Mouse (Mus musculus) lung, postnatal 0 days (tissue): ENCODE data around the gene Tshr. TPM values are rescaled to one million over a fixed set of nuclear protein-coding genes. Genes with fewer than 3 reads are reported as not detected.
A peak's percentile ranks its signal among the peaks of the same experiment; 100 is the strongest.

Experiments used
- ATAC-seq: fragments of 200-750 bp; cut with Nextera tagmentation; 2 replicates; pipeline ENCODE4 v1.8.0; 2017; ENCODE audit warnings: moderate library complexity
- DNase-seq: peaks from one replicate; pipeline ENCODE4 v3.0.0-alpha.2; 2016; ENCODE audit warnings: low spot score
- H3K27ac ChIP-seq: fragments of 300-500 bp; sonication (generic); 2 replicates; pipeline ENCODE4 v1.5.1; 2014; ENCODE audit warnings: antibody characterized with exemption, mild to moderate bottlenecking, low read length, mixed read lengths
- H3K27me3 ChIP-seq: fragments of 300-500 bp; sonication (generic); replicated peaks from 2 replicates; pipeline ENCODE4 v1.6.1; 2014; ENCODE audit warnings: low read length, mixed read lengths; ENCODE audit not compliant: insufficient read depth
- H3K36me3 ChIP-seq: fragments of 300-500 bp; sonication (generic); 2 replicates; pipeline ENCODE4 v1.6.1; 2014; ENCODE audit warnings: low read length, mixed read lengths; ENCODE audit not compliant: insufficient read depth
- H3K4me1 ChIP-seq: fragments of 300-500 bp; sonication (generic); 2 replicates; pipeline ENCODE4 v1.6.1; 2014; ENCODE audit warnings: antibody characterized with exemption, low read depth, low read length, mixed read lengths; ENCODE audit not compliant: insufficient read depth
- H3K4me2 ChIP-seq: fragments of 300-500 bp; sonication (generic); replicated peaks from 2 replicates; pipeline ENCODE4 v1.6.1; 2014; ENCODE audit warnings: low read depth, mild to moderate bottlenecking, low read length, moderate library complexity, mixed read lengths
- H3K4me3 ChIP-seq: fragments of 300-500 bp; sonication (generic); 2 replicates; pipeline ENCODE4 v1.5.1; 2014; ENCODE audit warnings: low read depth, low read length
- H3K9ac ChIP-seq: fragments of 300-500 bp; sonication (generic); replicated peaks from 2 replicates; pipeline ENCODE4 v1.6.1; 2014; ENCODE audit warnings: low read depth, mild to moderate bottlenecking
- H3K9me3 ChIP-seq: fragments of 300-500 bp; sonication (generic); 2 replicates; pipeline ENCODE4 v1.6.1; 2016; ENCODE audit warnings: low read length, mixed read lengths
- CTCF ChIP-seq: IDR thresholded peaks from 2 replicates; pipeline ENCODE4 v1.5.1; 2016; ENCODE audit warnings: antibody characterized with exemption, mild to moderate bottlenecking
- EP300 ChIP-seq: IDR thresholded peaks from 2 replicates; pipeline ENCODE4 v1.6.1; 2016; ENCODE audit warnings: antibody characterized with exemption, mild to moderate bottlenecking, control low read depth
- WGBS: fragments of 180-500 bp; shearing (Covaris S2); extraction: QIAGEN DNeasy Blood & Tissue Kit; methylation state at CpG from one replicate; pipeline ENCODE4 v1.1.7; 2014; 5-methylcytosine and 5-hydroxymethylcytosine counted together
- polyA plus RNA-seq: library from polyadenylated mRNA; unstranded; fragments of >200 nt; fragmentation: Nextera tagmentation; extraction: Ambion mirVana; gene quantifications from 2 replicates; pipeline ENCODE4 v1.2.1, GENCODE M21; 2015

Tshr gene
- polyA plus RNA-seq, 1 experiment from 2014 or later = 0.17 TPM

GRCm38 (mm10) chr12:91567145-91567544, 182.8 kb downstream of the Tshr start:
- ATAC-seq (no peak), DNase-seq (no peak)
- peaks cover 20% of the 10 kb centered on the region for H3K36me3 ChIP-seq
- no peaks in the 10 kb centered on the region for H3K4me1 ChIP-seq
- no peaks in the 10 kb centered on the region for H3K9me3 ChIP-seq
- WGBS = 94% methylated on average over 4 of the region's 4 CpGs
- TF ChIP-seq EP300 = no peak
- TF ChIP-seq CTCF = no peak
- H3K9ac ChIP-seq = no peak overlapping the region
- H3K27ac ChIP-seq = no peak overlapping the region
- H3K4me3 ChIP-seq = no peak overlapping the region
- H3K4me2 ChIP-seq = no peak overlapping the region
- no peaks in the 10 kb centered on the region for H3K27me3 ChIP-seq

GRCm38 (mm10) chr12:91569255-91569654, 184.9 kb downstream of the Tshr start:
- H3K4me2 ChIP-seq = no peak overlapping the region
- no peaks in the 10 kb centered on the region for H3K9me3 ChIP-seq
- no peak overlapping the region for H3K27ac ChIP-seq
- H3K9ac ChIP-seq = no peak overlapping the region
- H3K4me3 ChIP-seq = no peak overlapping the region
- H3K36me3 ChIP-seq = peaks cover 20% of the 10 kb centered on the region
- DNase-seq = no peak
- ATAC-seq = no peak
- TF ChIP-seq EP300 = no peak
- no peak for TF ChIP-seq CTCF
- 85% methylated on average over 3 of the region's 3 CpGs for WGBS
- no peaks in the 10 kb centered on the region for H3K27me3 ChIP-seq
- H3K4me1 ChIP-seq = no peaks in the 10 kb centered on the region

GRCm38 (mm10) chr12:91571708-91572107, 187.3 kb downstream of the Tshr start:
- H3K4me1 ChIP-seq = no peaks in the 10 kb centered on the region
- H3K4me3 ChIP-seq = no peak overlapping the region
- no peak overlapping the region for H3K4me2 ChIP-seq
- no peak overlapping the region for H3K27ac ChIP-seq
- WGBS = 90% methylated on average over 2 of the region's 2 CpGs
- TF ChIP-seq CTCF (no peak), EP300 (no peak)
- peaks cover 26% of the 10 kb centered on the region for H3K36me3 ChIP-seq
- no peak overlapping the region for H3K9ac ChIP-seq
- DNase-seq = no peak
- ATAC-seq = no peak
- no peaks in the 10 kb centered on the region for H3K9me3 ChIP-seq
- H3K27me3 ChIP-seq = no peaks in the 10 kb centered on the region

GRCm38 (mm10) chr12:91579665-91580064, 195.3 kb downstream of the Tshr start:
- ATAC-seq = no peak
- TF ChIP-seq CTCF (no peak), EP300 (no peak)
- WGBS = 90% methylated on average over 2 of the region's 2 CpGs
- DNase-seq = no peak
- H3K4me3 ChIP-seq = no peak overlapping the region
- no peaks in the 10 kb centered on the region for H3K9me3 ChIP-seq
- no peak overlapping the region for H3K4me2 ChIP-seq
- no peak overlapping the region for H3K9ac ChIP-seq
- H3K27me3 ChIP-seq = no peaks in the 10 kb centered on the region
- H3K4me1 ChIP-seq = no peaks in the 10 kb centered on the region
- no peak overlapping the region for H3K27ac ChIP-seq
- H3K36me3 ChIP-seq = peaks cover 6% of the 10 kb centered on the region; the same call in 1 of the 2 replicates

- Histone ChIP-seq H3K27me3 (no peaks in the 10 kb centered on the region), H3K36me3 (no peaks in the 10 kb centered on the region), H3K27ac (no peak overlapping the region), H3K9ac (no peak overlapping the region), H3K4me3 (no peak overlapping the region), H3K4me1 (no peaks in the 10 kb centered on the region), H3K4me2 (no peak overlapping the region), H3K9me3 (no peaks in the 10 kb centered on the region)
- peak; percentile 35 for DNase-seq
- 55% methylated on average over 6 of the region's 6 CpGs for WGBS
- TF ChIP-seq EP300 = no peak
- no peak for TF ChIP-seq CTCF
- no peak for ATAC-seq
Observed at GRCm38 (mm10) chr12:91581204-91582070, 197.1 kb downstream of the Tshr start.

GRCm38 (mm10) chr12:91582362-91583002, 198.1 kb downstream of the Tshr start:
- no peak overlapping the region for H3K27ac ChIP-seq
- TF ChIP-seq CTCF (no peak), EP300 (no peak)
- no peaks in the 10 kb centered on the region for H3K36me3 ChIP-seq
- H3K4me1 ChIP-seq = peaks cover 5% of the 10 kb centered on the region; the same call in 1 of the 2 replicates
- no peak for DNase-seq
- H3K27me3 ChIP-seq = no peaks in the 10 kb centered on the region
- 47% methylated on average over 6 of the region's 6 CpGs for WGBS
- no peaks in the 10 kb centered on the region for H3K9me3 ChIP-seq
- ATAC-seq = no peak
- no peak overlapping the region for H3K4me3 ChIP-seq
- no peak overlapping the region for H3K9ac ChIP-seq
- no peak overlapping the region for H3K4me2 ChIP-seq
